Mouse (Mus musculus): ENCODE measurements around the gene Rtp3. TPM values are rescaled to one million over a fixed set of nuclear protein-coding genes. Genes with fewer than 3 reads are reported as not detected.

The Rtp3 gene
- polyA plus RNA-seq, 1 experiment from 2014 or later, result not detected

- Histone ChIP-seq H3K4me1 (peaks cover 7% of the 10 kb centered on the region), H3K9ac (no peak overlapping the region), H3K27me3 (replicated peaks) (peaks cover 33% of the 10 kb centered on the region), H3K36me3 (no peaks in the 10 kb centered on the region), H3K4me2 (replicated peaks) (no peak overlapping the region), H3K27ac (no peak overlapping the region), H3K9me3 (no peaks in the 10 kb centered on the region), H3K4me3 (no peak overlapping the region)
- ATAC-seq (ENCODE audit: low FRiP score, low read depth), result no peak
- 95% methylated on average over 13 of the region's 13 CpGs for WGBS
Observed at GRCm38 (mm10) chr9:110951866-110952265, 38.5 kb downstream of the Rtp3 start.

DNA sequence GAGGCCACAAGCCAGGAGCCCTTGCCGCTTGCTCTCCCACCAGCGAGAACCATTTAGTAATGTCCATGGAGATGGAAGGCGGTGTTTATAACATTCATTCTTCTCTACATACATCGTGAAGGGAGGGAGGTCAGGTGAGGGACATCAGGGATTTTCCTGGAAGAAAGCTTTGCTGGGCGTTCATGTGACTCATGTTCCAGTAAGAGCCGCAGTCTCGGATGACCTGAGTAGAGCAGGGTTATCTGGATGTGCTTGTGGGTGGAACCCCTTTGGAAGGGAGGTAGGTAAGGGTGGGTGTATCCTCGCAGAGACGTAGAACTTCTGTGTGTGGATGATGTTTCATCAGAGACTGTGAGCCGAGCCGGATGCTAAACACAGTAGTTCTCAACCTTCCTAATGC lies 39.0 kb downstream of the Rtp3 start, which contains the start of gene Lrrc2:
TSS of gene Lrrc2 (plus strand) at position 149 of the 400 bp plus-strand sequence.
- Histone ChIP-seq H3K4me1 (peaks cover 11% of the 10 kb centered on the region), H3K9ac (no peak within 1 kb of the TSS), H3K4me2 (replicated peaks) (no peak within 1 kb of the TSS), H3K27me3 (replicated peaks) (peaks cover 37% of the 10 kb centered on the region), H3K9me3 (no peaks in the 10 kb centered on the region), H3K4me3 (no peak within 1 kb of the TSS), H3K27ac (no peak within 1 kb of the TSS), H3K36me3 (no peaks in the 10 kb centered on the region)
- WGBS, result 87% methylated on average over 11 of the region's 11 CpGs
- no peak for ATAC-seq (ENCODE audit: low FRiP score, low read depth)

DNA sequence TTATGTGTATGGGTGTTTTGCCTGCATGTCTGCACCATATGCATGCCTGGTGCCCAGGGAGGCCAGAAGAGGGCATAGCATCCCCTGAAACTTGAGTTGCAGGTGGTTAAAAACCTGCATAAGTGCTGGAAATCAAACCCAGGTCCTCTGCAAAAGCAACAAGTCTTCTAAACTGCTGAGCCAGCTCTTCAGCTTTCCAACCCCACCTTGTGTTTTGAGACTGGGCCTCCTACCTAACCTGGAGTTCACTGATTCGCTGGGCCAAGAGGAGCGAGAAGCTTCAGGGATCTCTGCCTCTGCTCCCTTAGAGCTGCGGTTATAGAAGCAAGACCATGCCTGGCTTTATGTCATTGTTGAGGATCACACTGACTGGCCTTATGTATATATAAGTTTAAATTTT lies 40.3 kb downstream of the Rtp3 start:
- H3K27me3 ChIP-seq (replicated peaks), result peaks cover 43% of the 10 kb centered on the region

GRCm38 (mm10) chr9:110948813-110949310 lies 41.5 kb downstream of the Rtp3 start:
- Histone ChIP-seq H3K36me3 (no peaks in the 10 kb centered on the region), H3K27ac (no peak overlapping the region), H3K27me3 (replicated peaks) (peaks cover 54% of the 10 kb centered on the region), H3K9ac (no peak overlapping the region), H3K4me2 (replicated peaks) (no peak overlapping the region), H3K4me3 (no peak overlapping the region), H3K4me1 (peaks cover 17% of the 10 kb centered on the region), H3K9me3 (no peaks in the 10 kb centered on the region)
- 54% methylated on average over 8 of the region's 8 CpGs for WGBS
- no peak for ATAC-seq (ENCODE audit: low FRiP score, low read depth)

More for the DNA sequence above, 40.3 kb downstream of the Rtp3 start:
- Histone ChIP-seq H3K4me2 (replicated peaks) (no peak overlapping the region), H3K27ac (no peak overlapping the region), H3K4me3 (no peak overlapping the region), H3K9ac (no peak overlapping the region), H3K4me1 (peaks cover 13% of the 10 kb centered on the region), H3K36me3 (no peaks in the 10 kb centered on the region), H3K9me3 (no peaks in the 10 kb centered on the region)
- no peak for ATAC-seq (ENCODE audit: low FRiP score, low read depth)
- WGBS, result 96% methylated on average over 3 of the region's 3 CpGs

GRCm38 (mm10) chr9:110947900-110948299 lies 42.5 kb downstream of the Rtp3 start:
- H3K27me3 ChIP-seq (replicated peaks), result peaks cover 52% of the 10 kb centered on the region
- H3K4me1 ChIP-seq, result peaks cover 17% of the 10 kb centered on the region
- H3K9me3 ChIP-seq, result no peaks in the 10 kb centered on the region
- no peak overlapping the region for H3K4me2 ChIP-seq (replicated peaks)
- H3K9ac ChIP-seq, result no peak overlapping the region
- no peak for ATAC-seq (ENCODE audit: low FRiP score, low read depth)
- WGBS, result 21% methylated on average over 6 of the region's 6 CpGs
- H3K4me3 ChIP-seq, result no peak overlapping the region
- H3K36me3 ChIP-seq, result no peaks in the 10 kb centered on the region
- no peak overlapping the region for H3K27ac ChIP-seq

DNA sequence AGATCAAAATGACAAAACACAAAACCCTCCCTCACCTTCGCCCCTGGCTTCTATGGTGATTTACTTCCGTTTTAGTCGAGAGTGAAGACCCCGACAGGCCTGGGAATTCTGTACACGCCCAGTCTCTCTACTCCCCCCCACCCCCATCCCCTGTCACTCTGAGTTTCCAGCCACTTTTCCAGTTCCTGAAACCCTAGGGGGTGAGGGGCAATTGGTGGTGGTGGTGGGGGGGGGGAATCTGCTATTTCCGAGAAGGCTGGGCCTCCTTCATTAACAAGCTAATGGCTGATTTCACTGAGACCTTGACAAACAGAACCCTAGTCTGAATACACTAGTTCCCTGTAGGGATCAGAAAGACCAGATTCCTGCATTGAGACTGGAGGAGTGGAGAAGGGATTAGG lies 43.1 kb downstream of the Rtp3 start:
- H3K27ac ChIP-seq, result no peak overlapping the region
- no peak overlapping the region for H3K4me3 ChIP-seq
- peak overlapping the region; percentile 22 for H3K4me2 ChIP-seq (replicated peaks)
- no peaks in the 10 kb centered on the region for H3K36me3 ChIP-seq
- no peak for ATAC-seq (ENCODE audit: low FRiP score, low read depth)
- 4% methylated on average over 6 of the region's 6 CpGs for WGBS
- H3K27me3 ChIP-seq (replicated peaks), result peaks cover 46% of the 10 kb centered on the region
- H3K4me1 ChIP-seq, result peaks cover 17% of the 10 kb centered on the region
- no peak overlapping the region for H3K9ac ChIP-seq
- no peaks in the 10 kb centered on the region for H3K9me3 ChIP-seq

DNA sequence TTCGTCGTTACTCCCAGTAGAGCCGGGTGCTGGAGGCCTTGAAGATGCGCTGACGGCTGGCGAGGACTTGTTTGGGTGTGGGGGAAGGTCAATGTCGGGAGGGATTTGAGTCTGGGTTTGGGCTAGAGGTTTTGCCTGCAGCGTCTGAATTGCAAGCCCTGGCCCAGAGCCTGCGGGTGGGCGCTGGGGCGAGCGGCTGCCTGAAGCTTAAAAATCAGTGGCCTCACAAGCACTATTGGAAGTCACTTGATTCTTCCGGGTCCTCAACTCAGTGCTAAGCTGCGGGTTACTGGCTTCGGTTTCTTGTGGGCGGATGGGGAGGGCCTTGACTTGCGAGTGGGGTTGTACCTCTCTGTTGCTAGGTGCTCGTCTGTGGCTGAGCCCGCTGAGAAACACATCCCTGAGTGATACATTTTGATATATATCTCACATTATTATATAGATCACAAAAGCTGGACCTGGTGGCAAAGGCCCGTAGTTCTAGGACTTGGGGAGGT lies 43.8 kb downstream of the Rtp3 start:
- no peak overlapping the region for H3K4me3 ChIP-seq
- H3K9ac ChIP-seq, result no peak overlapping the region
- WGBS, result 6% methylated on average over 20 of the region's 20 CpGs
- H3K27me3 ChIP-seq (replicated peaks), result peaks cover 42% of the 10 kb centered on the region
- H3K4me2 ChIP-seq (replicated peaks), result peak overlapping the region; percentile 22
- H3K36me3 ChIP-seq, result no peaks in the 10 kb centered on the region
- peaks cover 17% of the 10 kb centered on the region for H3K4me1 ChIP-seq
- no peak for ATAC-seq (ENCODE audit: low FRiP score, low read depth)
- no peaks in the 10 kb centered on the region for H3K9me3 ChIP-seq
- H3K27ac ChIP-seq, result no peak overlapping the region

- no peak within 1 kb of the TSS for H3K27ac ChIP-seq
- no peak within 1 kb of the TSS for H3K9ac ChIP-seq
- H3K4me1 ChIP-seq, result peaks cover 17% of the 10 kb centered on the region
- WGBS, result 7% methylated on average over 11 of the region's 11 CpGs
- no peak within 1 kb of the TSS for H3K4me3 ChIP-seq
- peaks cover 39% of the 10 kb centered on the region for H3K27me3 ChIP-seq (replicated peaks)
- ATAC-seq (ENCODE audit: low FRiP score, low read depth), result no peak
- peak within 1 kb of the TSS; percentile 27 for H3K4me2 ChIP-seq (replicated peaks)
- no peaks in the 10 kb centered on the region for H3K36me3 ChIP-seq
- no peaks in the 10 kb centered on the region for H3K9me3 ChIP-seq
Observed at GRCm38 (mm10) chr9:110945926-110946325, 44.5 kb downstream of the Rtp3 start, which contains the start of gene Tdgf1. Gene Tdgf1 (minus strand): TSS chr9:110946158.

DNA sequence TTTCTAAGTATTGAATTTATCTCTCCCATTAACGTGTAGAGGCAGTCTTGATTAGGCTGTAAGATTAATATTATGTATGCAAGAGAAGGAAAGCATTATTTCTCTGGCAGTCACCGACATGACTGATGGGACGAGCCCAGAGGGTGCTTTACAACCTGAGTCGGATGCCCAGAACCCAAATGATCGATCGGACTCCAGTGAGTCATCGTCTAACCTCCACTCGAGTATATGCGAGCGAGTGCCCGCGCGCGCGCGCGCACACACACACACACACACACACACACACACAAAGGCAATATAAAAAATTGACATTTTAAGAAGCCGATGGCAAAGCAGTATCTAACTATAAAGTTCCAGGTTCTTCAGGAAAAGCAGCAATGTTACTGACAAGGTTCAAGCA lies 45.0 kb downstream of the Rtp3 start:
- 5% methylated on average over 18 of the region's 18 CpGs for whole genome bisulfite sequencing
- Histone ChIP-seq H3K9ac (no peak overlapping the region), H3K4me1 (peaks cover 17% of the 10 kb centered on the region), H3K4me2 (replicated peaks) (peak overlapping the region; percentile 27; the same call in 1 of the 2 replicates), H3K36me3 (no peaks in the 10 kb centered on the region), H3K9me3 (no peaks in the 10 kb centered on the region), H3K27ac (no peak overlapping the region), H3K4me3 (no peak overlapping the region), H3K27me3 (replicated peaks) (peaks cover 39% of the 10 kb centered on the region)
- no peak for ATAC-seq (ENCODE audit: low FRiP score, low read depth)

DNA sequence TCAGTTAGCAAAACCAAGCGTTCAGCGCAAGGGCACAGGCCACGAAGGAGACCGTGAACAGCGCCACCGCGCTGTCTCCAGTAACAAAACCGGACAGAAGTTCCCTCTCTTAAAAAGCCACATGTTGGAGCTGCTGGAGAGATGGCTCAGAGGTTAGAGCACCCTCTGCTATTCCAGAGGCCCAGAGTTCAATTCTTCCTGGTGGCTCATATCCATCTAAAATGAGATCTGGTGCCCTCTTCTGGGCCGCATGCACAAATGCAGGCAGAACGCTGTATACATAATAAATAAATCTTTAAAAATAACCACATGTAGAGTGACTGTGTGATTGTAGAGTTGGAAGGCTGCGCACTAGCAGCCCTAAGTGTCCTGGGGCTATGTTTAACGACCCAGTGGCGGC lies 46.1 kb downstream of the Rtp3 start:
- peaks cover 39% of the 10 kb centered on the region for H3K27me3 ChIP-seq (replicated peaks)

DNA sequence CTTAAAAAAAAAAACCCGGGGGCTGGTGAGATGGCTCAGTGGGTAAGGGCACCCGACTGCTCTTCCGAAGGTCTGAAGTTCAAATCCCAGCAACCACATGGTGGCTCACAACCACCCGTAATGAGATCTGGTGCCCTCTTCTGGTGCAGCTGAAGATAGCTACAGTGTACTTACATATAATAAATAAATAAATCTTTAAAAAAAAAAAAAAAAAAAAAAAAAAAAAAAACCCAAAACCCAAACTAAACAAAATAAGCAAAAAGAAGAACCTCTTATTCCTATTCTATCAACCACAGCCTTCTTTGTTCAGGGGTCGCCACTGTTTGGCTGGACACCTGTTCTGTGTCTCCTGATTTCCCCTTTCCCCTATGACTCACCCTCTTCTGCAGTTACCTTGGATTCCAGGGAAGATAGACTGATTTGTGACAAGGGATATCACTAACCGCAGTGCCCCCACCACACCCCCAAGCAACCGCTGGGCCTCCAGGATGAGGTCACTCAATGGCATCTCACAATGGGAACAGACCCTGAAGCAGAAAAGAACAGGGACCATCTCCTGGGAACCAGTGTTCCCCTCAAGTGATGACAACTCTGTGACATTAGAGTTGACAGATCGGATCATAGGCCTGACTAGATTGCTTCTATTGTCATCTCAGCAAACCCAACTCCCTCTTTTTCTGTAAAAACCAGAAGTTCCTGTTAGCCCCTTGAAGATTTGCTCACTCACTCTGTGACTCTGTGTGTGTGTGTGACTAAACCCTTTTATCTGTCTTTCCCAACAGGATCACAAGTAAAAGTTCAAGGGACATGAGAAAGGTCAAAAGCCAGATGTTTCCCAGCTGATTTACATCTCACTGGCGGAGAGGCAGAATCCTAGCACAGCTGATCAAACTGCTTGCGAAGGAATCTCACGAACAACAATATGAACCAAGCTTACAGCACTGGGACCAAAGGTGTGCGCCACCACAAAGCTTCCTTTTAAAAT lies 52.6 kb downstream of the Rtp3 start:
- Histone ChIP-seq H3K9me3 (no peaks in the 10 kb centered on the region), H3K4me3 (no peak overlapping the region), H3K36me3 (no peaks in the 10 kb centered on the region), H3K4me2 (replicated peaks) (no peak overlapping the region), H3K27me3 (replicated peaks) (no peaks in the 10 kb centered on the region), H3K4me1 (peaks cover 8% of the 10 kb centered on the region), H3K9ac (no peak overlapping the region), H3K27ac (no peak overlapping the region)
- 72% methylated on average over 12 of the region's 12 CpGs for WGBS
- ATAC-seq (ENCODE audit: low FRiP score, low read depth), result no peak

More for the DNA sequence above, 46.1 kb downstream of the Rtp3 start:
- Histone ChIP-seq H3K4me3 (no peak overlapping the region), H3K9me3 (no peaks in the 10 kb centered on the region), H3K4me2 (replicated peaks) (no peak overlapping the region), H3K27ac (no peak overlapping the region), H3K36me3 (no peaks in the 10 kb centered on the region), H3K9ac (no peak overlapping the region), H3K4me1 (peaks cover 17% of the 10 kb centered on the region)
- ATAC-seq (ENCODE audit: low FRiP score, low read depth), result no peak
- whole genome bisulfite sequencing, result 31% methylated on average over 13 of the region's 13 CpGs

- ATAC-seq (ENCODE audit: low FRiP score, low read depth), result no peak
- Histone ChIP-seq H3K4me1 (peaks cover 18% of the 10 kb centered on the region), H3K9ac (no peak overlapping the region), H3K4me3 (no peak overlapping the region), H3K9me3 (no peaks in the 10 kb centered on the region), H3K27ac (no peak overlapping the region), H3K36me3 (no peaks in the 10 kb centered on the region), H3K27me3 (replicated peaks) (no peaks in the 10 kb centered on the region), H3K4me2 (replicated peaks) (no peak overlapping the region)
- 85% methylated on average over 7 of the region's 7 CpGs for WGBS
Observed at GRCm38 (mm10) chr9:110935941-110936340, 54.4 kb downstream of the Rtp3 start.
